Mouse (Mus musculus) testis, adult 2 months (tissue): ENCODE results near the gene Cbfb.
A peak's percentile ranks its signal among the peaks of the same experiment; 100 is the strongest.

Source experiments
- CTCF ChIP-seq: fragments of 200-500 bp; IDR thresholded peaks from 2 replicates; pipeline ENCODE4 v1.5.1; 2012; ENCODE audit warnings: low read depth, mild to moderate bottlenecking, inconsistent platforms, low read length, moderate library complexity; ENCODE audit not compliant: control insufficient read depth, insufficient read depth, insufficient replicate concordance
- POLR2A ChIP-seq: fragments of 200-500 bp; IDR thresholded peaks from 2 replicates; pipeline ENCODE4 v1.6.1; 2012; ENCODE audit warnings: low read depth, mild to moderate bottlenecking, inconsistent platforms, low read length, moderate library complexity; ENCODE audit not compliant: control insufficient read depth

GRCm38 (mm10) chr8:105171116-105172002 lies 885 bp downstream of the Cbfb start:
- TF ChIP-seq CTCF (no peak), POLR2A (peak; percentile 11; the same call in 1 of the 2 replicates)
